Mouse (Mus musculus): ENCODE measurements around the gene Rapsn. TPM values are rescaled to one million over a fixed set of nuclear protein-coding genes. Genes with fewer than 3 reads are reported as not detected.

Gene Rapsn
- total RNA-seq, 1 experiment from 2014 or later: 3.9 TPM

DNA sequence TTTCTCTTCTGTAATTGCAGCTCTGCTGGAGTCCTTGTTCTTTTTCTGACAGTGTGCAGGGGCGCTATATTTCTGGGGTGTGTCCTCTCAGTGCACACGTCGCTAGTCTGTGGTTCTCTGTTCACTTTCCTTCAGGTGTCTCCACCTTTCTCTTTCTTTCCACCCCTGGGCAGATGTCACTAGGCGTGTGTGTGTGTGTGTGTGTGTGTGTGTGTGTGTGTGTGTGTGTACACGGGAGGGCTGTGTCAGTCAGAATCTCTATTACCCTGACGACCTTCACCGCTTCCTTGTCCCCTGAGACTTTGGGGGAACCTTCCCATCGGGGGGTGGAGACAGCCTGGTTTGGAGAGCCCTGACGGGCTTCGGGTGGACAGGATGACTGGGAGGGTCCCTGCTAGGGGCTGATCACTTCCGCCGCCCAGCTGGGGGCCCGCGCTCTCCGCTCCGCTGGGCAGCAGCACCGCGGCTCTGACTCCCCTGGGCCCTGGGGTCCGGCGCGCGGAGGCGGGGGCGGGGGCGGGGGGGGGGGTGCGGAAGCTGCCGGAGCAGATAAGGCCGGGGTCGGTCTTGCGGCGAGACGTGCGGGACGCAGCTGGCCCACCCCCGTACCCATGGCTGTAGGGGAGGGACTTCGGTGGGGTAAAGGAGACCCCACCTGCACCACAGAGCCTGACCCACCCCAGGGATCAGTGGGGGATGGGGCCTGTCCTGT is 43.0 kb downstream of the Rapsn start:
- ATAC-seq (replicated peaks; ENCODE audit: low read depth, poor library complexity, severe bottlenecking): peak; percentile 16

DNA sequence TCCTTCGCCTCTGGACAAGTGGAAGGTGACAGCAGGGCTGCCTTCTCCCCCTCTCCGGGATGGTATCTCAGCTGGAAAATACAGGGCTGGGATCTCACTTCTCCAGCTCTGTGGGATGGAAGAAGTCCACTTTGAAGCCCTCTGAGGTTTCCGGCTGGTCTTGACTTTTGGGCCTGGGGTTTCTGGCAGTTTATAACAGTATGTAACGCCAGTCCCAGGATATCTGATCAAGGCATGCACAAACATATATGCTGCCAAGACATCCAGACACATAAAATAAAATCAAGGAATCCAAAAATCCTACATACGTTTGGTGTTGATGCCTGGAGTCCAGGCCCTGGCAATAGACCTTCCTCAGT is 43.6 kb downstream of the Rapsn start:
- no peak for ATAC-seq (replicated peaks; ENCODE audit: low read depth, poor library complexity, severe bottlenecking)

DNA sequence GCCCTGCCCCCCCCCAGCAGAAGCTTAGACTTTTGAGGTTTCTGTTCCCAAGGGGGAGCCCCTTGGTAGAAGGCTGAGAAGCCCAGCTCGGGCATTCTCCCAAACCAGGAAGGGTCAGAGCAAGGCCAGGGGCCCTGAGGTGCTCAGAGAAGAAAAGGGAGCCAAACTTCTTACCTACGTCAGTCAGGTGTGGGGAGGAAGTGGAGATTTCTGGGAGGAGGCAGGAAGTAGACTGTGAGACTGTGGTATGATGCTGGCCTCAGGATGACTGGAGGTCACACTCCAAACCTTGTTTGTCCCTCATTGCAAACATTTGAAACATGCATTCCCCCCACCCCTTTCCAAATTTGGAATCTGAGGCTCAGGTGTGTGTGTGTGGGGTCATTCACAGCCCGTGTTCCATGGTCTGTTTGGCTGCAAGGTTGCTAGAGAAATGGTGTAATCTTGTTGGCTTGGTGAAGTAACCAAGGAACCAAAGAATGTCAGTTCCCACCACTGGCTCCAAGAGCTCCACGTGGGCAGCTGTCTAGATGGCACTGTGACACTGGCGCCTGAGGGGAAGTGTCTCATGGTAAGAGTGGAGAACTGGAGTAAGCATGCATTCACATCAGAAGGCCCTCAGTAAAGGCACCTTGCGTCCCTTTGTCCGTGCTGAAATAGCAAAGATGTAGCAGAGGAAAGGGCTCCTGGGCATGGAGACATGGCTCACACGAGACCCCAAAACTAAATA is 45.5 kb downstream of the Rapsn start:
- ATAC-seq (replicated peaks; ENCODE audit: low read depth, poor library complexity, severe bottlenecking): peak; percentile 24

DNA sequence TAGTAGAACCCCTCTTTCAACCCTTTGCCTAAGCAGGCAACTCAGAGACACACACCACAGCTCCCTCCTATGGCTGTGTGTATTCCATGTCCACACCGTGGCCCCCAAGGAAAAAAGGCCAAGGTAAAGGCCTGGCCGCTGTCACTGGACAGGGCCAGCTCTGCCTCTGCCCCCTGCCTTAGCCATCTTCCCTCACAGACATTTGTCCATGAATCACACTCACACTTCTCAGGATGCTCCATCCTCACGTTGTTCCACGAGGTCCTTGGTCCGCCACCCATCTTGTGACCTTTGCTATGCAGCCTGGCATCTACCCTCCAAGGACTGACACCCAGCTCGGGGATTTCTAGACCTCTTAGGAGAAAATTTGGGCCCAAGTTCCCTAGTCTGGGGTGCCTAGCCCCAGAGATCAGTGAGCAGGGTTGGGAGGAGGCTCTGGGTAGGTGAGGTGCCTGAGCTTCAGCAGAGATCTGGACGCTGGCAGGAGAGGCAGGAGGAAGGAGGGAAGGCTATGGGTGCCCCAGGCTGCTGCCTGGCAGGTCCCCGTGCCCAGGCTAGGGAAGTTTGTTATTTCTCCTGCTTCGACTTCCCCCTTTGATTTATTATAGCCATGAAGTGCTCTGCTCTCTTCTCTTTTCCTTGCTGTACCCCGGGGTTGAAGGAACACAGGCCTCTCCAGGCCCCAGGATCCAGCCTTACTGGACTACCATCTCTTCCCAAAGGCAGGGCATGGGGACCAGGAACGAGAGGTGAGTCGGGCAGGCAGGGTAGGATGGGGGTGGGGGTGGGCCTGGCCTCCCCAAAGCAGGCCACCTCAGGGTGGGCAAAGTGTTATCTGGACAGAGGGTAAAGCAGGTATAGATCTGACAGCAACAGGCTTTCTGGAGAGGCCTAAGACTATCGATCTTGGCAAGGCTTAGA is 46.6 kb downstream of the Rapsn start, which contains the start of gene Spi1:
Gene Spi1, plus strand, starts transcription at position 616 of the 921 bp plus-strand sequence.
- no peak for ATAC-seq (replicated peaks; ENCODE audit: low read depth, poor library complexity, severe bottlenecking)

DNA sequence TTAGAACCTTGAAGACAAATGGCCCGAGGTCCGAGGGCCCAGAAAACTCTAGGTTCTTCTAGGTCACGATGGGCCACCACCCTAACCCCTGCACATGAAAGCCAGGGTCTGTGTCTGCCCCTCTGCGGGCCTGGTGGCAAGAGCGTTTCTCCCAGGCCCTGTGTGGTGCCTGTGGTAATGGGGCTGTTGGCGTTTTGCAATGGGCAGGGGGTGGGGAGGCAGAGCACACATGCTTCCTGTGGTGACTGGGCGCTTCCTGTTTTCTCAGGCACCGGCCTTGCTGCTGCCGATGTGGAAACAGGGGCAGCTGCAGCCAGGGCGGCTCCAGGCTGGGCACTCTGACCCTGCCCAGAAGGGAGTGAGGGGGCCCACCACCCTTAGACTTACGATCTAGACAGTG is 47.4 kb downstream of the Rapsn start:
- peak; percentile 77 for ATAC-seq (replicated peaks; ENCODE audit: low read depth, poor library complexity, severe bottlenecking)

DNA sequence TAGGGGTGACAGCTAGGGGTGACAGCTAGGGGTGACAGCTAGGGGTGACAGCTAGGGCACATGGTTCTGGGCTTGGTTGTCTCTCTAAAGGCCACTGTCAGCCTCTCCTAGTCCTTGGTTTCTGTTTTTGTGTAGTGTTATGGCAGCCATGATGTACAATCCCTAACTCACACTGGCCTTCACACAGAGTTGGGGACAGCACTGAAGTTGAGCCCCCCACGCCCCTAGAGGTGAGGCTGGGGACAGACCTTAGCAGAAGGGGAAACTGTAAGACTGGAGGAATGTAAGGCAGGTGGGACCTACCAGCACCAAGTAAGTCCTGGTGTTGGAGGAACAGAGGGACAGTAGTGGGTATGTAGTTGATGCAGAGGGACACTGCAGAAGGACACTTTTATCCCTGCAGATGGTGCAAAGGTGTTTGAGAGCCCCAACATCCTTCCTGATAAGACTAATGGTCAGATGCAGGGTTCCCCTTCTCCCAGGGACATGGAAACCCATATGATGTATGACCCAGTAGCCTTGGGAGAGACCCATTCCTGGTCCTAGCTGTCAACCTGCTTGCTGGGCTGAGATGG is 48.0 kb downstream of the Rapsn start:
- ATAC-seq (replicated peaks; ENCODE audit: low read depth, poor library complexity, severe bottlenecking): peak; percentile 1; the same call in 1 of the 2 replicates

DNA sequence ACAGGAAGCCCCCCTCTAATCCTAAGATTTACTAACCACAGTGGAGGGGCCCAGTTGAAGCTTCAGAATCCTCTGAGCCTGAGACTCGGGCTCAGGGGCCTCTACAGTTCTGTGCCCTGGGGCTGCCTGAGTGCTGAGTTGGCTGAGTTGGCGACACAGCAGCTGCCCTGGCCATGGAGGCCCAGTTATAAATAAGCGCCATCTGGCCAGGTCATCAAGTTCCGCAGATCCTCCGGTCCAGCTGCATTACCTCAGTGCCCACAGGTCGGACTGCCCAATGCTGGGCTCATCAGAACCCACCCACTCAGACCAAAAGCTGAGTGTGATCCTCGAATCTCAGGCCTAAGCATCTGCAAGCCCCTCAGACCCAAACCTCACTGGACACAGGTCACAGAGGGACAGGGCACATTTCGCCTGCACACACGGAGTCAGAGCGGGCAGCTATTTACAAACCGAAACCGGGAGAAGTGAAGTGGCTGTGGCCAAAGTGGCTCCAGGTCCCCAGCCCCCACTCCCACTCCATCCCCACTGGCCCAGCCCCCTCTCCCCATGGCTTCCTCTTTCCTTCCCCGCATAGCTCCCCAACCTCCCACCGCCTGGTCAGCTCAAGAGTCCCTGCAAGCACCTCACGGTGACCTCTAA is 48.9 kb downstream of the Rapsn start:
- ATAC-seq (replicated peaks; ENCODE audit: low read depth, poor library complexity, severe bottlenecking): 0 out of 2 replicates have a peak, but pooled peaks have one; percentile 8

DNA sequence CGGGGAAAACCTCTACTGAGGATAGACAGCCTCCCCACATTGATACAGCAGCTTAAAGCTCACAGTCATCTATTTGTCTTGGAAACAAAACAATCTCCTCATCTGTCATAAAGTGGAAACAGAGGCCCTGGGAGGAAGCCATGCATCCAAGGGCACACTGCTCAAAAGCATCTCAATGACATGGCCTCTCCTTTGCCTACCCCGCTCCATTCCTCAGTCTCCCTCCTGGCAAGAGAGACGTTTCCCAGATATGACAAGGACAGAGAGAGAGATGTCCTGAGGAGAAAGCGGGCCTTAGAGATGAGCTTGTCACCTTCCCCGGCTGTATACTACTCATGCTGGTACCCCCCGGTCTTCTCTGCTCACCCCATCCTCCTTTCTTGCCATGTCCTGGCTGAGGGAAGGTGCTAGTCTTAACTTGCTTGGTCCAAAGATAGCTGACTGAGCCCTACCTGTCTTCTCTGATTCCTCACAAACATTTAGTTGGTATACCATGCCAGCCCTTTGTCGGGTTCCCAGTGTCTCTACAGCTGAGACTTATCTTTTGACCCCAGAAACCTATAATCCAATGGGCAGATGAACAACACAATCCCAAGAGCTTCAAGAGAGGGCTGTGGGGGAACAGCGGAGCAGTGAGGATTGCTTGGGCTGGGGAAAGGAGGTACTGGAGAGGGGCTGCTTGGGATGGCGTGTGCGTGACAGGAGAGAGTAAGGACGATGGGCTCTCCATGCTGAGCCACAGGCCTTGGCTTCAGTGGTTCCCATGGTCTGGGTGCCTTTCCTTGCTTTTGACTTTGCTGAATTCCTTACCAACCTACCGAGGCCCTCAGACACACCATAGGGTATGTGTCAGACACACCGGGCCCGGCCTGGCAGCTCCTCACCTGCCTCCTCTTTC is 50.3 kb downstream of the Rapsn start:
- no peak for ATAC-seq (replicated peaks; ENCODE audit: low read depth, poor library complexity, severe bottlenecking)

DNA sequence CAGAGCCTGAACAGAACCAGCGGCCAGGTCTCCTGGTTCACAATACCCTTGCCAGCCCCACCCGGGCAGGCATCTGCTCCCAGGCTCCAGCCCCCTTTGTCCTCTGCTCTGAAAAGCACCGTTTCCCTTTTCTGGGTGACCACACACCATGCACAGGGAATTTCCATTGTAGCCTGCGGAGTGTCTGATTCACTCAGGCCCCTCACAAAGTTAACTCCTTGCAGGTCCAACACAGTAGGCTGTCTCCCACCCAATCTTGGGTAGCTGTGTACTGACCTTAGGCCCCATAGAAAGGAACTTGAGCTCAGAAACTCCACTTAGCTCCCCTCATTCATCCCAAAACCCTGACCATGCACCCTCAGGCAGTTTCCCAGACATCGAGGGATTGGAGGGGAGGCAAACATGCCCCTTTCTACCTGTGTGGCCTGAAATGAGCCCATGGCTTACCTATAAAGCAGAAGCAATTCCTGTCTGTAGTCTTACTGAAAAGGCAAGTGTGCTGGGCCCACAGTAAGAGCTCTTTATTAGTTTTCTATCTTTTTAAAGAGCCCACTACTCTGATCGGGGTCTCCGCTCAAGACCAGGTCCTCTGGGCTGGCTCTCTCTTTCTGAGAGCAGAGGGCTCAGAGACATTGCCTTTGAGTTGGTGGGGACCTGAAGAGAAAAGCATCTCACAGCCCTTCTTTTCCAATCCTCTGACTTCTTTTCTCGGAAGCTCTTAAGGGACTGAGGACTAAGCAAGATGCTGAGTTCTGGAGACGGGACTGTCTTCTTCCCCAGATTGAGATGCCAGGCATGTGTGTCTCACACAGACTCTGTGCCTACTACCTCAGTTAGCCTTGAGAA is 51.2 kb downstream of the Rapsn start:
- peak; percentile 23 for ATAC-seq (replicated peaks; ENCODE audit: low read depth, poor library complexity, severe bottlenecking)

DNA sequence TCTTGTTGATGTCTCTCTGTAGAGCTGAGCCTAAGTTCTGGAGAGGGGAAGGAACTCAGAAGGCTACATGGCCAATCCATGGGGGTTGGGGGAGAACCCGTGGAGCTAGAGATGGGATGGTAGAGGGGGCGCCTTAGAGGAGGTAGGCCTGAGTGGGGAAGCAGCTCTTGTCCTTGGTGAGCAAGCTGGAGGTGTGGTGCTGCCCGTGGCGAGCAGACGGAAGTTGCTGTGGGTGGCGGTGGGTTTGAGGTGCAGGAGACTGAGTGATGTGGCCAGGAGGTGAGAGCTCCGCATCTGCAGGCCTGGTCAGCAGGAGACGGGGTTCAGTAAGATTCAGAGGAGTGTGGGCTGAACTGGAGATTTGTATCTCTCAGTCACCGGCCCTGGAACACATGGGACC is 52.0 kb downstream of the Rapsn start:
- peak; percentile 16 for ATAC-seq (replicated peaks; ENCODE audit: low read depth, poor library complexity, severe bottlenecking)

DNA sequence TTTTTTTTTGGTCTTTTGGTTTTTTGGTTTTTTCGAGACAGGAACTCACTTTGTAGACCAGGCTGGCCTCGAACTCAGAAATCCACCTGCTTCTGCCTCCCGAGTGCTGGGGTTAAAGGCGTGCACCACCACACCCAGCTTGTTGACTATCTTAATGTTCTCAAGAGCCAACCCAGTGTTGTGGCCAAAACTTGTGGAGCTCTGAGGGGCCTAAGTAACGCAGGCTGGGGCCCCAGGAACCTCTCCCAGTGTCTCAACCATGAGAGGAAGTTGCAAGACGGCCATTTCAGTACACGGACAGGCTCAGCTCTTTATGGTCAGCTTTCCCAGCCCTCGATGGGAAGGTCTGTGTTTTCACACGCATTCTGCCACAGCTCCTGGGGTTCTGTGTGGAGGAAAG is 53.6 kb downstream of the Rapsn start:
- no peak for ATAC-seq (replicated peaks; ENCODE audit: low read depth, poor library complexity, severe bottlenecking)

DNA sequence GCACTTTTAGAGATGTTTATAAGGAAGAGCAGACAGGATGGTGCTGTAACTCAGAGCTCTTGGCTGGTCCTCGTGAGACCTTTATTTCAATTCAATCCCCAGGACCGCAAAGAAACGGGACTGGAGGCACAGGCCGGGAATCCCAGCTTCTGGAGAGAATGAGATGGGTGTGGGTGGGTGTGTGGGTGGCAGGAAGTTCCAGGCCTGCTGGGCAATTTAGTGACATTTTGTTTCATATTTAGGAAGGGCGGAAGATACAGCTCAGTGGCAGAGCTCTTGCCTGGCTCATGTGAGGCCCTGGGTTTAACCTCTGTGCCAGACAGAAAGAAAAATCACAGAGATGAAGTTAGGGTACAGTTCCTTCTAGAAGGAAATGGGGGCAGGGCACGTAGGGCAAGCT is 54.8 kb downstream of the Rapsn start:
- ATAC-seq (replicated peaks; ENCODE audit: low read depth, poor library complexity, severe bottlenecking): no peak

DNA sequence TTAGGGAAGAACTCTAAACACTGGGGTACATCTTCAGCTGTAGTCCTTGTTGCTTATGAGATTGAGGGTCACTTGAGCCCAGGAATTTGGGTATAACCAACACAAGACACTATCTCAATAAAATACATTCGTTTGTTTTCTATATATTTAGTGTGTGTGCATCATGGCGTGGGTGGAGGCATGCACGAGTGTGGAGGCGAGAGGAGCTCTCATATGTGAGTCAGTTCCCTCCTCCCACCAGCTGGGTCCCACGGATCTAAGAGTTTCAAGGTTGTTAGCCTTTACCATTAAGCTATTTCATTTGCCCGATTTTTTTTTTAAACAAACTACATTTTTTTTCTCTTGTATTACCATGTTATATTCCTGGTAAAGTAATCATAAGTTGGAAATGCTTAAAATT is 55.4 kb downstream of the Rapsn start:
- ATAC-seq (replicated peaks; ENCODE audit: low read depth, poor library complexity, severe bottlenecking): no peak

Other genes with a start within 250 kb of the Rapsn start
- gene Mtch2, start 188.5 kb upstream of the Rapsn start, total RNA-seq (2017): 139 and 181 TPM in 2 replicates
- not detected in 2 replicates for gene C1qtnf4, start 149.8 kb upstream of the Rapsn start, total RNA-seq (2017)
- gene Kbtbd4, start 130.9 kb upstream of the Rapsn start, total RNA-seq (2017): 26.1 and 35.8 TPM in 2 replicates
- 77.5 and 102 TPM in 2 replicates for gene Ndufs3, start 130.8 kb upstream of the Rapsn start, total RNA-seq (2017)
- 38.8 and 52.0 TPM in 2 replicates for gene Celf1, start 95.2 kb upstream of the Rapsn start, total RNA-seq (2017)
- 227 and 246 TPM in 2 replicates for gene Psmc3, start 18.4 kb downstream of the Rapsn start, total RNA-seq (2017)
- 8.9 and 10.7 TPM in 2 replicates for gene Slc39a13, start 34.8 kb downstream of the Rapsn start, total RNA-seq (2017)
- gene Spi1, start 46.8 kb downstream of the Rapsn start, total RNA-seq (2017): 64.4 and 74.3 TPM in 2 replicates
- 0.09 and 0.15 TPM in 2 replicates for gene Mybpc3, start 82.5 kb downstream of the Rapsn start, total RNA-seq (2017)
- 46.4 and 55.6 TPM in 2 replicates for gene Madd, start 148.2 kb downstream of the Rapsn start, total RNA-seq (2017)
- 0.23 TPM in 1 of 2 replicates, not detected in the other for gene Nr1h3, start 167.2 kb downstream of the Rapsn start, total RNA-seq (2017)
- 6.5 and 15.3 TPM in 2 replicates for gene Acp2, start 167.3 kb downstream of the Rapsn start, total RNA-seq (2017)
- gene Ddb2, start 201.4 kb downstream of the Rapsn start, total RNA-seq (2017): 11.5 and 18.0 TPM in 2 replicates
- 0.19 TPM in 1 of 2 replicates, not detected in the other for gene Pacsin3, start 220.3 kb downstream of the Rapsn start, total RNA-seq (2017)
- 36.8 and 37.3 TPM in 2 replicates for gene Arfgap2, start 229.4 kb downstream of the Rapsn start, total RNA-seq (2017)